Mouse (Mus musculus): ENCODE data around the gene 1700029H14Rik. TPM values are rescaled to one million over a fixed set of nuclear protein-coding genes. Genes with fewer than 3 reads are reported as not detected.

1700029H14Rik gene
- total and polyA plus RNA-seq, 3 experiments: not detected

DNA sequence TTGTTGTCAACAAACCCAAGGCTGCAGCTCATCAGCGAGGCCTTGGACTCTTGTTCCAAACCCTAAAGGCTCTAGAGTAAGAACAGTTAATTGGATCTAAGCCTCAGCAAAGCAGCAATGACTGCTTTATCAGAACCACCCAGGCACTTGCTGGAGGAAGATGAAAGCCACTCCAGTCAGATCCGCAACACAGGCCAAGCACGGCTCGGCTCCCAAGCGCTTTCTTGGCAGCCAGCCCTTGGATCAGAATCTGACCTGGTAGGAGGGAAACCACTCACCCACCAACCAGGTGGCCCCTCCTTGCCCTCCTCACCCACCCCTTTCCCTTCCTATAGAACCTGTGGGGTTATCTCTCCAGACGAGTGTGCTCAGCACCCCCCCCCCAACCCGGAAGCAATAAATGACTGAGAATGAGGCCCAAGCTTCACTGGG, 46.2 kb downstream of the 1700029H14Rik start:
- H3K9ac ChIP-seq (ENCODE audit: insufficient read depth, low read depth): no peak overlapping the region
- peaks cover 24% of the 10 kb centered on the region for H3K27me3 ChIP-seq (replicated peaks)
- H3K27ac ChIP-seq (ENCODE audit: insufficient read depth, low read depth): no peak overlapping the region
- no peaks in the 10 kb centered on the region for H3K79me2 ChIP-seq (replicated peaks; ENCODE audit: control insufficient read depth, extremely low read depth, insufficient read depth, poor library complexity, severe bottlenecking)
- no peak overlapping the region for H3K4me2 ChIP-seq (ENCODE audit: insufficient read depth, low read depth, poor library complexity, severe bottlenecking)
- peaks cover 4% of the 10 kb centered on the region for H3K9me3 ChIP-seq (replicated peaks; ENCODE audit: low read length)
- in situ Hi-C loops (cut with MboI; ENCODE audit: low pct_ligation_motif_present, low pct_unique_long_range_greater_than_20kb, low sequenced_read_pairs) (no loop called here), dilution Hi-C loops (cut with MboI; ENCODE audit: extremely low pct_ligation_motif_present, extremely low pct_unique_long_range_greater_than_20kb, low sequenced_read_pairs) (no loop called here)
- H3K4me1 ChIP-seq (ENCODE audit: control insufficient read depth in 1 of 2, insufficient read depth in 2 of 2): no peaks in the 10 kb centered on the region
- DNase-seq (ENCODE audit: extremely low read depth): no peak
- H3K4me3 ChIP-seq (replicated peaks in 1 of 3; ENCODE audit: low read depth in 2 of 3, low read length in 2 of 3, poor library complexity in 1 of 3): no peak overlapping the region
- no peak for TF ChIP-seq MYC (IDR thresholded peaks at IDR 0.05; ENCODE audit: low read depth, low read length)
- TF ChIP-seq MEF2A (IDR thresholded peaks at IDR 0.05; ENCODE audit: borderline replicate concordance, low read depth, low read length): no peak
- TF ChIP-seq UBTF (IDR thresholded peaks at IDR 0.05; ENCODE audit: low read depth, low read length): no peak
- TF ChIP-seq GABPA (IDR thresholded peaks at IDR 0.05; ENCODE audit: insufficient replicate concordance, low read depth, low read length): no peak
- TF ChIP-seq ETS1 (conservative IDR thresholded peaks at IDR 0.05; ENCODE audit: low read depth, low read length): no peak
- TF ChIP-seq NELFE (IDR thresholded peaks at IDR 0.05; ENCODE audit: low read depth, low read length): no peak
- no peak for TF ChIP-seq ELF1 (IDR thresholded peaks at IDR 0.05; ENCODE audit: low read depth, low read length)
- no peak for TF ChIP-seq RAD21 (IDR thresholded peaks at IDR 0.05; ENCODE audit: low read depth, low read length)
- no peak for TF ChIP-seq CHD2 (IDR thresholded peaks at IDR 0.05; ENCODE audit: low read length)
- H3K36me3 ChIP-seq (replicated peaks in 1 of 2; ENCODE audit: control insufficient read depth in 1 of 2, insufficient read depth in 1 of 2, low read length in 1 of 2): no peaks in the 10 kb centered on the region

DNA sequence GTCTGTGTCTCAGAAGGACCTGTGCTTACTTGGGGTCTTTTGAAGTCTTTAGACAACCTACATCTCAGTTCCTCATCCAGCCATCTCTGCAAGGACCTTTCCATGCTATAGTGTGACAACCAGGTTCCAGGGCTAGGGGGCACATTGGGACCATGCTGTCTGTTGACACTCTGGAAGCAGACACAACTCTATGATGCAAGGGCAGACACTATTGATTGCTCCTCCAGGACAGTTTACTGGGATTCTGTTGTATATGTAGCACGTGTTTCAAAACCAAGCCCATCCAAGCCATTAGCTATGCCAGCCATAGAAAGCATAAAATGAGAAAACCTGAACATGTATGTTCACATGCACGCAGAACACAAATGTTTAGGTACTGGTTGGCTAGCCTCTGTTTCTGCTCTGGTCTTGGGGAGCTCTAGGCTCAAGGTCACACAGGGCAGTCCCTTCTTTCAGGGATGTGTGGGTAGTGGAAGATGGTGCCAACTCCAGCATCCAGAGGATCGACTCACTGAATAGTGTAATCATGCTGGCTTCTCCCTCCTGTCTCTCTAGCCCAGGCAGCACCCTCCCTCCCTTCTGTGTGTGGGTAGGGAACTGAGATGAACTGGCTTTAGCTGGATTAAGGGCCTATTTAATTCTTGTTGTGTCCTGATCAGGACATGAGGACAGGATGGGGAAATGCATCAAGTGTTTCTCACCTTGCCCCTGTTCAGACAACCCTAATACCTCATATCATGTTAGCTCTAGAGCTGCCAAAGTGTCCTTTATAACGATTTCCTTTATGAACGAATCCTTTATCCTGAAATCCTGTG, 48.5 kb downstream of the 1700029H14Rik start:
- no peak for TF ChIP-seq UBTF (IDR thresholded peaks at IDR 0.05; ENCODE audit: low read depth, low read length)
- no peak for TF ChIP-seq ZNF384 (IDR thresholded peaks at IDR 0.05; ENCODE audit: low read depth, low read length)
- no peak for TF ChIP-seq TCF12 (IDR thresholded peaks at IDR 0.05; ENCODE audit: low read depth, low read length)
- dilution Hi-C loops (cut with MboI; ENCODE audit: extremely low pct_ligation_motif_present, extremely low pct_unique_long_range_greater_than_20kb, low sequenced_read_pairs) (no loop called here), in situ Hi-C loops (cut with MboI; ENCODE audit: low pct_ligation_motif_present, low pct_unique_long_range_greater_than_20kb, low sequenced_read_pairs) (no loop called here)
- no peak overlapping the region for H3K27ac ChIP-seq (ENCODE audit: insufficient read depth, low read depth)
- H3K4me2 ChIP-seq (ENCODE audit: insufficient read depth, low read depth, poor library complexity, severe bottlenecking): no peak overlapping the region
- H3K27me3 ChIP-seq (replicated peaks): peaks cover 19% of the 10 kb centered on the region
- no peaks in the 10 kb centered on the region for H3K79me2 ChIP-seq (replicated peaks; ENCODE audit: control insufficient read depth, extremely low read depth, insufficient read depth, poor library complexity, severe bottlenecking)
- H3K36me3 ChIP-seq (replicated peaks in 1 of 2; ENCODE audit: control insufficient read depth in 1 of 2, insufficient read depth in 1 of 2, low read length in 1 of 2): no peaks in the 10 kb centered on the region
- H3K9ac ChIP-seq (ENCODE audit: insufficient read depth, low read depth): no peak overlapping the region
- H3K9me3 ChIP-seq (replicated peaks; ENCODE audit: low read length): peaks cover 4% of the 10 kb centered on the region
- no peak for DNase-seq (ENCODE audit: extremely low read depth)
- no peak overlapping the region for H3K4me3 ChIP-seq (replicated peaks in 1 of 3; ENCODE audit: low read depth in 2 of 3, low read length in 2 of 3, poor library complexity in 1 of 3)
- 0 out of 4 replicates have a peak, but pooled peaks cover 0 to 3% of the 10 kb centered on the region in 2 experiments for H3K4me1 ChIP-seq (ENCODE audit: control insufficient read depth in 1 of 2, insufficient read depth in 2 of 2)

DNA sequence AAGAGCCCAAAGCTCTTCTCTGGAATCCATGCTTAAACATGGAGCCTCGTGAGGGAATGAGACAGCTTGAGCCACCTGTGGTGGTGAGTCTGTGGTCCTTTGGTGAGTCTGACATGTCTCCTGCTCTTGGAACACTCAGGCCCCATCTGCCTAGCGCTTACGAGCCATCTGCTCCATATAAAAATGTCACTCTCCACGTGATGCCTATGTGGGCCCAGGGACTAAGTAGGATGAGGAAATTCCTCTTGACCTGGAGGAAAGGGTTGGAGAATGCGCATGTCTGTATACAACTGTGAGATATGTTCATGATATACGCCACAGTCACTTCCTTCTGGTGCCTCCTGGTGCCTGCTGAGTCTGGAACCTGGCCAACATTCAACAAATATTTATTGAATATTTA, 49.6 kb downstream of the 1700029H14Rik start:
- DNase-seq (ENCODE audit: extremely low read depth): no peak
- no peaks in the 10 kb centered on the region for H3K36me3 ChIP-seq (replicated peaks in 1 of 2; ENCODE audit: control insufficient read depth in 1 of 2, insufficient read depth in 1 of 2, low read length in 1 of 2)
- no peak overlapping the region for H3K27ac ChIP-seq (ENCODE audit: insufficient read depth, low read depth)
- dilution Hi-C loops (cut with MboI; ENCODE audit: extremely low pct_ligation_motif_present, extremely low pct_unique_long_range_greater_than_20kb, low sequenced_read_pairs): no loop called here
- H3K4me2 ChIP-seq (ENCODE audit: insufficient read depth, low read depth, poor library complexity, severe bottlenecking): no peak overlapping the region
- no peaks in the 10 kb centered on the region for H3K9me3 ChIP-seq (replicated peaks; ENCODE audit: low read length)
- no peak overlapping the region for H3K9ac ChIP-seq (ENCODE audit: insufficient read depth, low read depth)
- peaks cover 26% of the 10 kb centered on the region for H3K27me3 ChIP-seq (replicated peaks)
- TF ChIP-seq POLR2AphosphoS2 (IDR thresholded peaks at IDR 0.05; ENCODE audit: low read depth, low read length): no peak
- no peak for TF ChIP-seq PAX5 (IDR thresholded peaks at IDR 0.05; ENCODE audit: low read length)
- TF ChIP-seq TCF12 (IDR thresholded peaks at IDR 0.05; ENCODE audit: low read depth, low read length): no peak
- TF ChIP-seq JUND (conservative IDR thresholded peaks at IDR 0.05; ENCODE audit: low read depth, low read length): no peak
- no peak for TF ChIP-seq HCFC1 (IDR thresholded peaks at IDR 0.05; ENCODE audit: low read depth, low read length)
- TF ChIP-seq CTCF (conservative IDR thresholded peaks at IDR 0.05 in 1 of 2, IDR thresholded peaks at IDR 0.05 in 1 of 2; ENCODE audit: low read depth in 2 of 2, low read length in 2 of 2): no peak
- no peak for TF ChIP-seq MYC (IDR thresholded peaks at IDR 0.05; ENCODE audit: low read depth, low read length)
- no peak for TF ChIP-seq ZNF384 (IDR thresholded peaks at IDR 0.05; ENCODE audit: low read depth, low read length)
- no peak for TF ChIP-seq EP300 (IDR thresholded peaks at IDR 0.05; ENCODE audit: low read length)
- TF ChIP-seq IRF4 (IDR thresholded peaks at IDR 0.05; ENCODE audit: low read depth, low read length): no peak
- TF ChIP-seq E2F4 (IDR thresholded peaks at IDR 0.05; ENCODE audit: insufficient replicate concordance, low read depth, low read length): no peak
- no peak for TF ChIP-seq JUN (IDR thresholded peaks at IDR 0.05; ENCODE audit: insufficient read depth, low read depth, low read length)
- no peak for TF ChIP-seq BHLHE40 (IDR thresholded peaks at IDR 0.05; ENCODE audit: low read depth, low read length)
- no peak for TF ChIP-seq ELF1 (IDR thresholded peaks at IDR 0.05; ENCODE audit: low read depth, low read length)
- no peak overlapping the region for H3K4me3 ChIP-seq (replicated peaks in 1 of 3; ENCODE audit: low read depth in 2 of 3, low read length in 2 of 3, poor library complexity in 1 of 3)
- 0 out of 4 replicates have a peak, but pooled peaks cover 0 to 3% of the 10 kb centered on the region in 2 experiments for H3K4me1 ChIP-seq (ENCODE audit: control insufficient read depth in 1 of 2, insufficient read depth in 2 of 2)
- no peaks in the 10 kb centered on the region for H3K79me2 ChIP-seq (replicated peaks; ENCODE audit: control insufficient read depth, extremely low read depth, insufficient read depth, poor library complexity, severe bottlenecking)
- in situ Hi-C loops (cut with MboI; ENCODE audit: low pct_ligation_motif_present, low pct_unique_long_range_greater_than_20kb, low sequenced_read_pairs): no loop called here
